Mouse (Mus musculus): ENCODE measurements at regions not wholly inside any gene's neighbourhood (a gene's known extent, or its start where the extent isn't known, plus 50 kb on each side); places are given as distances from the start of the nearest gene placed in this dataset.

GRCm38 (mm10) chr1:94789019-94789585 is 524.3 kb upstream of the Fam174a start:
- TF ChIP-seq POLR2A (IDR thresholded peaks at IDR 0.05; ENCODE audit: control insufficient read depth, low read depth, low read length) (no peak), CTCF (IDR thresholded peaks at IDR 0.05; ENCODE audit: control insufficient read depth, insufficient read depth, insufficient replicate concordance, low read depth, low read length) (no peak)

Measured in testis, adult 2 months (tissue).